Mouse (Mus musculus) lung, postnatal 14 days (tissue): Measurements from ENCODE around the gene Actr1a.

Experiments
- DNase-seq: peaks from one replicate; pipeline ENCODE4 v3.0.0; 2021

Actr1a gene

DNA sequence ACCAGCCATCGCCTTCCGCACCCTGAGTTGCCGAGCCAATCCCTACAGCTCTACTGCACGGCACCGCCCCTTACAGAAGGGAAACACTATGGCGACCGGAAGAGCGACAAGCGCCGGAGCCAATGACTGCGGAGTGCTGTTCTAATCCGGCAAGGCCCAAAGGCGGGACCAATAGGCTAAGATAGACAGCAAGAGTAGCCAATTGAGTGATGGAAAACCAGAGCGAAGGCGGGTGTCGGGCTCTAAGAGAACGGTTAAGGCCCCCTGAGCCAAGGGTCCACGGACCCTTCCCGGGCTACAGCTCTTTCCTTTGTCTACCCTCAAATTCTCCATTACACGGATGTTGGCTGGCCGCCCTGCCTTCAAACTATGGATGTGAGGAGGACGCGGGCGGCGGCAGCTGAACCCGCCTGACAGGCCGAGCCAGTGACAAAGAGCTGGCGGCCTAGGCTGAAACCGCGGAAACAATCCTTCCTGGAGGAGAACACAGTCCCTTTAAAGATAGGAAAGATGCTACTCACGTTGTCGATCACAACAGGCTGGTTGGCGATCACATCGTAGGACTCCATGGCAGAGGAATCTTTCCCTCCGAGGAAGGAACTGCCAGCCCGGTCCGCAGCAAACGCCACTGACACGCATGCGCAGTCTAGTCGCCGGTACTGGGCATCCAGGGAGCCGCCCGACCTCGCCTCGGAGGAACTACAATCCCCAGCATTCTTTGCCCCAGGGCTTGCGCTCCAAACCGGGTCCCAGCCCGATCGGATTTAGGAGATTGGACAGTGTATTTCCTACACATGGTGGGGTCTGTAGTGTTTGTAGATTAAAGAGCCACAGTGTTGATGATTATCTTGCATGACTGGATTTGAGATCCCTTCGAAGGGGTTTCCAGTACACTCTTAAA is at the start of gene Actr1a:
Gene Actr1a (minus strand): TSS at position 640 of the 901 bp plus-strand sequence.
- DNase-seq, result peak; percentile 98

DNA sequence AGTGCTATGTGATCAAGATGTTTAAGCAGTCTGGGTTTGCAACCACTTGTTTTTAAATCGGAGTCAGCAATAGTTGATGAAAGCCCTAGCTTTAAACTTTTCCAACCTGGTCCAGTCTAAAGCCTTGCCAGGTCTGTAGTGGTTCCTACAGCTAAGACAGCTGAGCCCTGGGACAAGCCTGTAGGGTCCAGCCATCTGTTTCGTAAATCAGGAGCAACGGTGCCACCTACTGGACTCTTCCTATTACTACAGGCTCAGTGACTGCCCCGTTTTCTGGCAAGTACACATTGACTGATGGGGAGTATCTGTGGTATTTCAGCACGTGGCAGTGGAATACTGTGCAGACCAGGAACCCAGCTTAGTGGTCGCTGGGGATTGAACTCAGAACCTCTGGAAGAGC is 48.7 kb upstream of the Actr1a start:
- DNase-seq, result peak; percentile 88

DNA sequence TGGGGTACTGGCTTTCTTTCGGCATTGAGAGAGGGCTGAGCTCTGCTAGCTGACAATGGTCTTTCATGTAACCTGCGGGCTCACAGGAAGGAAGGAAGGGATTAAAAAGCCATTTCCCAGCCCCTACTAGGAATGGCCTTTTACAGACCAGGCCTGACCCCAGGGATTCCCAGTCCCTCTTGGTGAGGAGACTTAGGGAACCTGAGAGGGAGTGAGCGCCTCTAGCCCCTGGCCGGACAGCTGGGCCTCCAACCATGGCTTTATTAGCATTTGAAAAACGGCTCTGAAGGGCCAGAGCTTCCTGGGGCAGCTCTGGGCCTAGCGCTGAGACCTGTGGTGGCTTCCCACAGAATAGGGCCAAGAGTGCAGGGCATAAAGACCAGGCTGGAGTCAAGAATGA is 48.0 kb upstream of the Actr1a start:
- DNase-seq, result no peak

DNA sequence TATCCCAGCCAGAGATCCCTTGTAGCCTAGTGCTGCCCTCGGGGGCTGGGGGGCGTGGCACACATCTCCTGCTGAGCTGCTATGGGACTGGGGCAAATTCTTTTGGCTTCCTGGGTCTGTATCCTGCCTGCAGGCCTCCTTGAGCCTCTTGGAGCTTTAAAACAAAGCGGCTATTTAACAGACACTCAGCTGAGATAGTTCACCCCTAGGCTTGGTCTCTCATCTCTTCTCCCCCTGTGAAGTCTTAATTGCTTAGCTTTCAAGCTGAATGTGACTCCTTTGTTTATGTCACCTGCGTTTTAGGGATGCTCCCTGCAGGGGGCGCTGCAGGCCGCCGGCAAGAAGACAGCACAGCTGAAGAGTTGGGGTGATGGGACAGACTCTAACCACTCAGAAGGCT is 39.9 kb upstream of the Actr1a start:
- DNase-seq, result no peak

DNA sequence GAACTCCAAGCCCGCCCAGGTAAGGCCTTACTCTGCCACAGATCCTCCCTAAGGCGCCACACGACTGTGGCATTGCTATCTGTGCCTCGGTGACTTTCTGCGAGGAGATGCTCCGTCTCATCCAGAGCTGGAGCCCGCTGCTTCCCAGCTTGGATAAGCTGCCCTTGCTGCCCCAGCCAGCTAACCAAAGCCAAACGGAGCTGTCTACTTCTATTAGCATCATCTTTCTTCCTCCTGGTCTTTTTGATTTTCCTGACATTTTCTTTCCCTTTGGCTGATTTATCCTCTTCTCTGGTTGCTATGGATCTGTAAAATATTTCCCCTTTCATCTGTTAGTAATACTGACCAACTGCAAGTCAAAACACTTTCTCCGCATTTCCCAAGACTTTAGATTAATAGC is 39.0 kb upstream of the Actr1a start:
- no peak for DNase-seq

DNA sequence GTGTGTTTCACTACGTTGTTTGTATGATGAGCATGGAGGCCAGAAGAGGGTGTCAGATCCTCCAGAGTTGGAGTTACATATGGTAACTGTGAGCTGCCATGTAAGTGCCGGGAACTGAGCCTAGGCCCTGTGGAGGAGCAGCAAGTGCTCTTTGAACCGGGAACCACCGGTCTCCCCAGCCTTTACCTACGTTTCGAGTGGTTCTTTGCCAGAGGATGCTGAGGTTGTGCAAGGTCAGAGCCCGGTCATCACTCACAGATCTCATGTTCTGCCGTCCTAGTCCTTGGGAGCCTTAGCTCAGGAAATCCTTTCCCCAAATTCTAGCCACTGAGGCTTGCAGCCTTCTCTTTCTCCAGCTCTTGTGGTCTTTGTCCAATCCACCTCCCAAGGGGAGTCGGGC is 38.6 kb upstream of the Actr1a start:
- DNase-seq, result no peak

DNA sequence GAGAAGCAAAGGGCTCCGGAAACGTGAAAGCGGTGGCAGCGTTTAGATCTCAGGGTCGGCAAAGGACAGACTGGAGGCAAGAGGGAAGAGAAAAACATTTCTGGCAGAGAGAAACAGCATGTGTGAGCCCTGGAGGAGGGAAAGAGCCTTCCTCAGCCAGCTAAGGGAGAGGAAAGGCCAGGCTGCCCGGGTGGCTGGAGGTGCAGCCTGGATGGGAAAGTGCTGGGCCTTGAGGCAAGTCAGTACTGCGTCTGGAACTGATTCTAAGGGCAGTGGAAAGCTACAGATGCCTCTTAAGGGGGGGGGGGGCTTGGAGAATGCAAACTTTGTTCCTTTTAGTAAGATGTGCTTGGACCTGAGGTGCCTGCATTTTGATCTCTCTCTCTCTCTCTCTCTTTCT is 38.2 kb upstream of the Actr1a start:
- DNase-seq, result no peak

DNA sequence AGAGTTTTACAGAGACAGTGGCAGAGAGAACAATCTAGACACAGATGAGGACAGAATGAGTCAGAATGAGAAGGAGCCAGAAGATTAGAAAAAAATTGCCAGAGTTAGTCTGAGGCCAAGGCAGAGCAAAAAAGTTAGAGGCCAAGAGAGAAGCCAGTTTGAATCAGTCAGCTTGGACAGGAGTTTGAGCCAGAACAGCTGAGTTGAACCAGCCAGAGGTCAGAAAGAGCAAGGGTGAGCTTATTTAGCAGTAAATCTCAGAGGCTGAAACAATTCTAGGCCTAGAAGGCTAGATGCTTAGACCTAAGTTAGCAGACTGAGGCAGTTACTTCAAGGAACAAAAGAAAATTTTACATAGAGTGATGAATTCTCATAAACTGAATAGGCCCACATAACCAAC is 33.7 kb upstream of the Actr1a start:
- no peak for DNase-seq

DNA sequence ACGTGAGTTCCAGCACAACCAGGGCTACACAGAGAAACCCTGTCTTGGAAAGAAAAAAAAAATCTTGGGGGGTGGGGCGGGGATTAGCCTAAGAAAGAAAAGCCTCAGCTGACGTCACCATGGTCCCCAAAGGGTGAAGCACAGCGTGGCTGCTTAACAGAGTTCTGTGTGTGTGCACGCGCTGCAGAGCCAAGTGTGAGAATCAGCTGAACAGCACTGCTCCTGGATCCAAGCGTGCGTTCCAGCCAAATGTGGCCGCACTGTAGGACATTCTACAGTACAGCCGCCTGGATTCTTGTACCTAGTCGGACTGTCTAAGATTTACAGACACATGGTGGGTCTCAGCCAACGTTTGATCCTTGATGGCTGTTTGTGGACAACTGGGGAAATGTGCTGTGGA is 30.9 kb upstream of the Actr1a start:
- no peak for DNase-seq

DNA sequence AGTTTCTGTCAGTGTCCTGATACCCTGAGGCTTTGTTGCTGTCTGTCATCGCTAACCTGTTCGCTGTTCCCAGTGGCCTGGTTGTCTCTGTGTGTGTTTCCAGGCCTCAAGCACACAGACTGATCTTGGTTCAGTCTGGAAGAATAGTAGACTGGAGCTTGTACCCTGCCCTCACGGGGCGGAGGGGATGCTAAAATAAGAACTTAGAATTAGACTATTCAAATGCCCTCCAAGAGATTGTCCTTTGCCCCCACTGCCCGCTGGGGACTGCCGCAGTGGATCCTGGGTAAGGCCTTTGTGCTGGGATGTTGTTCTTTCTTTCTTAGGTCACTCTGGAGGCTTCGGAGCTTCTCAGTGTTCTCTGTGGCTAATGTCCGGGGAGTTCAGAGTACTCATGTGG is 29.7 kb upstream of the Actr1a start:
- DNase-seq, result no peak

DNA sequence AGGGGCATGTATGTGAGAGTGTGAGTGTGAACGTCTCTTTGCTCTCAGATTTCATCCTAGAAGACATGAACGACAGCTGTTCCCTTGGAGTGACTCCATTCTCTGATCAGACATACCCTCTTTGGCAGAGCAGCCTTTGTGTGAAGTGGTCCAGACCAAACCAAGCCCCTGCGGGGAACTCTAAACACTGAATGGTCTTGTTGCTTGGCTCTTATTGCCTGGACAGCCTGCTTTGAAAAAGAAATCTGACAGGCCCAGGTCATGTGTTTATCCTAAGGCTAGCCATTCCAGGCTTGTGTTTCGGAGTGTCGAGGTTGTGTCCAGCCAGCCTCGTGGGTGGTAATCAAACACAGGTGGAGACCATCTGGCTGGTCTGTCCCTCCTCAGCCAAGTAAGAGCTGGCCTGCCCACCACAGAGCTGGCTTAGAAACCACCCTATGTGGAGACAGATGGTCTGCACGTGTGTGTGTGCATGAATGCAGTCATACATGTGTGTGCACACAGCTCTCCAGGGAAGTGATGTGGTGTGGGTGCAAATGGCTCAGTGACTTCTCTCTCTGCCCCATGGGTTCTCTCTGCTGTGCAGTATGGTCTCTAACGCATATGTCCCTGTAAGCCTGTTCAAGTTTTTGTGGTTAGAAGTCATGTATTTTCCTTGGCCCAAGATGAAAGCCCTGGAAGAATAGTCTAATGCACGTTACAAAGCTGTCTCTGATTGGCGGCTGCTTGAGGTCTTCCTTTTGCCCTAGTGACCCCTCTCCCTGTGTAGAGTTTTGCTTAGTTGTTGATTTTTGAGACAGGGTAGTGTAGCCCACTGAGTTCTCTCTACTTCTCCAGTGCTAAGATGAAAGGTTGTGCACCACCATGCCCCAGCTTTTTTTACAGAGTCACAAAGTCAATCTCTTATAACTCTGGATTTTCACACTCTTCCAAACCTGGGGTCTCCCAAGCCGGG is 27.1 kb upstream of the Actr1a start:
- no peak for DNase-seq

DNA sequence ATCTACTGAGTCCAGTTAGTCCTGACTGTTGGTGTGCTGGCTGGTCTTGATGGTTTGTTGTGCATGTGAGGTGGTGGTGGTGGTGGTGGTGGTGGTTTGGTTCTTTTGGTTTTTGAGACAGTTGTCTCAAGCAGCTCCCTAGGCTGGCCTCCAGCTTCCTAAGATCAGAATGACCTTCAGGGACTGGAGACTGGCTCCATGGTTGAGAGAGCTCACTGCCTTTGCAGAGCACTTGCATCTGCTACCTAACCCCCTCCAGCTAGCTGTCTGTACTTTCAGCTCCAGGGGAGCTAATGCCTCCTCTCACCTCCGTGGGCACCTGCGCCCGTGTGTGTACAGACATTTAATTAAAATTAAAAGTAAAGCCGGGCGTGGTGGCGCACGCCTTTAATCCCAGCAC is 24.9 kb upstream of the Actr1a start:
- no peak for DNase-seq

DNA sequence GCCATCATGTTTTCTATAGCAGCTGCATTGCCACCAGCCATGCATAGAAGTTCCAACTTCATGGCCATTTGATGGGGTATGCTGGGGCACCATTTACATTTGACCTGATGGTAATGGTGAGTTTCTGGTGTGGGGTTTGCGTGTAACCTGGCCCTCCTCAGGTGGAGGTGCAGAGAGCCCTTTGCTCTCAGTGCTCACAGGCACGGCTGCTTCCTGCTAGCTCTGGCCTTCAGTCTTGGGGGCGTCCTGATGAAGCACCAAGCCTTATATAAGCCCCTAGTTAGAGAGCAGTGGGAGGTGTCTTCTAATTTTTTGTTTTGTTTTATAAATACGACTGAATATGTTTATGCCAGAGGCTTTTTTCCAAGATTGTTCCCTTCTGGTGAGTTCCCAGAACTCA is 22.5 kb upstream of the Actr1a start:
- no peak for DNase-seq

DNA sequence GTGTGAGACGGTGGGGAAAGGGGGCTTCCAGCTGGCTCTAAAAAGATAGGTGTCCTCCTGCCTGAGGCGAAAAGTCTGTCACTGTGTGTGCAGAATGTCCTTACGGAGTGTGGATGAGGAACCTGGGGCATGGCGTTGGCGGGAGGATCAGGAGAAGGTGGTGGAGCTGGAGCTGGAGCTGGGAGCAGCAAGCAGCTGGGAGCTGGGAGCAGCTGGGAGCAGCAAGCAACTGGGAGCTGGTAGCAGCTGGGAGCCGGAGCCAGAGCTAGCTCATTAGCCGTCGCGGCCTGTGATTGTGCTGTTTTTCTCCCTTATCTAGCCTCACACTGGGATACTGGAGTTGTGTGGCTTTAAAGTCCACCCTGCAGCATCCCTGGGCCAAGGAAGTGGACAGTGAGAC is 20.7 kb upstream of the Actr1a start:
- no peak for DNase-seq

DNA sequence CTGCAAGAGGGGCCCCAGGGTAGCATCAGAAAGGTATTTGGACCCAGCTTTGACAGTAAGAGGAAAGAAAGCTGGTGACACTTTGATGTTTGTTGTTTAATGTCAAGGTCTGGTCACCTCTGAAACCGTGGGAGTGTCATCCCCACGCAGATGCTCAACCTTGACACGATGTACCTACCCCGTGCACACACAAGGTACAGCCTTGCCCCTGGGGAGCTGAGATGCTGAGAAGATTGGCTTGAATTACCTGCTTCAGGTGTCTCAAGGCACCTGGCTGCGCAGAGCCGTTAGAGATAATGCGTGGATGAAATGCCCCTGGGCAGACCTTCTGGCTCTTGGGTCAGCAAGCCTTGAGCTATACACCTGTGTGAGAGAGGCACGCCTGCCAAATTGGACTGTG is 18.9 kb upstream of the Actr1a start:
- DNase-seq, result no peak

DNA sequence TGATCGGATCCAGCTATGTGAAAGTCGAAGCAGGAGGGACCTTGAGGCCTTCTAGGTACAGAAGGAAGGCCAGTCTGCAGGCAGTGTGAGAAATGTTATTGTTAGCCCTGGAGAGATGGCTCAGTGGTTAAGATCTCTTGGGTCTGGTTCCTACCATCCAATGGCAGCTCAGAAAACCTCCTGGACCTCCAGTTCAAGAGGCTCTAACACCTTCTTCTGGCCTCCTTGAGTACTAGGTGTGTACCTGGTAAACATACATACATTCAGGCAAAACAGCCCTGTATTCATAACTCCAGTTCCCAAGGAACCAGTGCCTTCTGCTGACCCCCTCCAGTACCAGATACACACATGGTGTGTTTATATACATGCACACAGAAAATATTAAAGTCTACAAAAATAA is 18.4 kb upstream of the Actr1a start:
- DNase-seq, result no peak

DNA sequence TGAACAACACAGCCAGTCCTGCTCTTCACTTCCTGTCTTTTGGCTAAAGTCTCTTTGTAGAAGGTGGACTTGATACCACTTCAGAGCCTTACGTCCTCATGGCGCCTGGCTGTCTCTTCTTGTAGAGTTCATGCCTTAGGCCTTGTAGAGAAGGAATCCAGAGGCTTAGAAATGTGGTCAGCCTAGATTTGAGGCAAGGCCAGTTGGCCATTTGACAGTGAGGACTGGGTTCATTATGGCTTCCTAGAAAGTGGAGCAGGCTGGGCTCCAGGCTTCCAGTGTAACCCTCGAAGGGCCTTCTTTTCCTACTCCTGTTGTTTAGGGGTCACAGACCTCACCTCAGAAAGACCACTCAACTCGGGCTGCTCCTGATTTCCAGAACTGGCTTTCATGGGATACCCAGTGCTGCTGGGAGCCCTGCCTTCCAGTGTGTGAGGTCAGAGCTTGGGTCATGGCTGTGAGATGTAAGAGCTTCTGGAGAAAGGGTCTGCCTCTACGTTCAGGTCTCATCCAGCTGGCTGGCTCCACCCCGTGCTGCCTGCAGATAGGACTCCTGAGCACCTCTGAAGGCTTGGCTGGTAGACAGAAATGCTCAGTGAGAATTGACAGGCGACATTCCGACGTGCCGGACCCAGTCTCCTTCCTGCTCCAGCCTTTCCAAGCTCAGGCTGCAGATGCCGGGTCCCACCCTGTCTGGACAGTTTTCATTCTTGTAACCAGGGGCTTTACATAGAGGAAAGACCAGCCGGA is 16.7 kb upstream of the Actr1a start:
- DNase-seq, result no peak

DNA sequence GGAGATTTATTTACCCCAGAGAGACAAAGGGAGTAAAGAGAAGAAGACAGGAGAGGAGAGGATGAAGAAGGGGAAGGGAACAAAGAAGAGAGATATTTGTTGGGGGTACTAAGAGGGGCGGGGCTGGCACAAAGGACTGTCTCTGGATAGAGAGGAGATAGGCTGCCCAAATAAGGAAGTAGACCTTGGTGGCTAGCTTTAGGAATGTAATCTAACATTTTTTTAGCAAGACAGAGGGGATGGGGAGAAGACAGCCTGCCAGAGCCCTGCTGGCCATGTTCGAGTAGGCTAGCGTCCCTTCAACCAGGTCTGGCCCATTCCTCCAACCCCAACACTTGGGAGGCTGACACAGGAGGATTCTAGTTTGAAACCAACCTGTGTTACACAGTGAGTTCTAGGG is 14.0 kb upstream of the Actr1a start:
- DNase-seq, result no peak

DNA sequence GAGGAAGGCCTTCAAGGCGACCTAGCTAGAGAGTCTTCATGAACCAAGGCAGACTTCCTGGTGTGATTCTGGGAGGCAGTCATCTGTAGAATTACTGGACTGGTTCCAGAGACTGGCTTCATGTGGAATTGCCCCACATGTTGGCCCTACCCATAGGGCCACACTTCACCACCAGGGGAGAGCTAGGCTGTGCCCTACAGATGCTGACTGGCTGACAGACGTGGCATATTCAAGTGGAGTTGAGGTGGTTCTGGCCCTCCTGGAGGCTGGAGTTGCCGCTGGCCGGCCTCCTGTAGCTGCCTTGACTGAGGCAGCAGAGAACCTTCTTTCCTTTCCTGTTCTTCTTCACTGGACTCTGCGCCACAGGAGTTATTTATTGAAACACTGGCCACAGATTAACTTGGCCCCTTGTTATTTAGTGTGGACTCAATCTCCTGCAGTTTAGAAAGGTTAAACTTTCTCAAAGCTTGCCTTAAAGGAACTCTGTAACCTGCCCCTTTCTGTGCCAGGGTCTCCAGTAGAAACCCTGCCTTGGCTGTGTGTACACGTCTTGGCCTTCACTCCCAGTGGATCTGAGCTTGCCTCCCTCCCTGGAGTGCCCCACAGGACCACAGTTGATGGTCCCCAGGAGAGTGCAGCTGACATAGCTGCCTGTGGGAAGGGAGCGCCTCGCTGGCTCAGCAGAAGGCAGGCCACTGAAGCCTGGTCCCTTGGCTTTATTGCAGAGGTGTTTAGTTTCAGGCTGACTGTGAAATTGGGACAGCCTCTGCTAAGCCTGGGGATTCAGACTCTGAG is 11.2 kb upstream of the Actr1a start:
- no peak for DNase-seq

DNA sequence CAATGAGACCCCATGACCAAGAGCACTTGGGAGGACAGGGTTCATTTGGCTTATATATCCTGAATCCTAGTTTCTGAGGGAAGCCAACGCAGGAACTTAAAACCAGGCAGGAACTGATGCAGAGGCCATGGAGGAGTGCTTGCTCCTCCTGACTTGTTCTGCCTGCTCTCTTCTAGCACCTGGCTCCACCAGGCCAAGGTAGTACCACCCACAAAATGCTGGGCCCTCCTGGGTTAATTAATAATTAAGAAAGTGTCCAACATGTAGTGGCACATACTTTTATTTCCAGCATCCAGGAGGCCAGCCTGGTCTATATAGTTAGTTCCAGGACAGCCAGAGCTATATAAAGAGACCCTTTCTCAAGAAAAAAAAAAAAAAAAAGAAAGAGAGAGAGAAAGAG is 8.5 kb upstream of the Actr1a start:
- DNase-seq, result no peak

DNA sequence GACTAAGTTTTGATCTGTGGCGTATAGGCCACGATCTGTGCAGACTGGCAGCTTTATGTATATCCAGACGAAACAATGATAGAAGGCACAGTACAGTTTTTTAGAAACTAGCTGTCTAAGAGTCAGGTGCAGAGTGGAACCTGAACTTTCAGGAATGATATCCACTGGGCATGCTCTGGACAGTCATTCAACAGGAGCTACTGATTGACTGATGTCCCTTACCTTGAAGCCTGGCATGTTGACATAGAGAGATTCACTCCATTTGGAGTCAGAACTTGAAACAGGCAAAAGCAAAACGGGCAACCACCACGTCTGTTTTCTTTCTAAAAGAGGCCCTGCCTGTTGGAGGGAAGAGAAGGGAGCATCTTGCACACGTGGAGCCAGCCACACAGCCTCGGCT is 5.0 kb upstream of the Actr1a start:
- DNase-seq, result no peak

DNA sequence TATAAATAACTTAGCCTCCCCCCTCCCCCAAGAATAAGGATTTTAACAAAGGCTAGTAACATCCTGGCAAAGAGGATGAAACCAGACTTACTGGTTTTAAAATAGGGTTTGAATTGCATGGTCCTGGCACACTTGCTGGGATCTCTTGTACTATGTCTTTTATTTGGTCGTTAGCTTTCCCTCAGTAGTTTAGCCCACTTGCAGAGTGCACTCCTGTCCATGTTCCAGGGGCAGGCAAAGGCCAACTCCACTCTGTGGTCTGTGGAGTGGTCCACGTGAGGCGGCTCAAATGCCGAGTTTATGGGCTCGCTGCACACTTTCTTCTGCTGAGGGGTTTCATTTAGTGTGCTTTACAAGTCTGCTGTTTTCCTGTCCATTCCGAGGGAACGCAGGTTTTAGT is 4.3 kb upstream of the Actr1a start:
- peak; percentile 27 for DNase-seq
